ENCODE assay signal across 8 mouse cellular contexts in the genomic region with DNA sequence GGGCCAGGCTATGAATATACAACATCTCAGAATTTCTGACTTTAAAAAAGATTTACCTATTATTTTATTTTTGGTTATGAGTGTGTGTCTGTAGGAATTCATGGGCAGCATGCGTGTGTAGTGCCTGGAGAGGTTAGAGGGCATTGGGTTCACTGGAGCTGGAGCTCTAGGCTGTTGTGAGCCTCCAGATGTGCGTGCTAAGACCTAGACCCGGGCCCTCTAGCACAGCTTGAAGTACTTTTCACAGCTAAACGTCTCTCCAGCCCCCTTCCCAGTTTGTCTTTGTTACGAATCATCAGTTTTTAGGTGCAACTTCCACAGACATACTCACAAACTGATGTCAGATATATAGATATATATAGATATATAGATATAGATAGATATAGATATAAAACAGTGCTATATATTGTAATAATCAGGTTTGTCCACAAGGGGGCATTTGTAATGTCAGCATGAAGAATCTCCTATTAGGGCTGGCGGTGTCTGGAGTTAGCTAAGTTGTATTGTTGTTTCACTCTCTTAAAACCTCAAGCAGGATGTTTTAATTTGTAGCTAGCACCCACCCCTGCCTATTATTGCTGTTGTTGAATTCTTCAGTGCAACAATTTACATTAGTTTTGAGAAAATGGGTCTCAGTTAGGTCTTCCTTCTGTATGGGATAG. TPM values are rescaled to one million over a fixed set of nuclear protein-coding genes. Genes with fewer than 3 reads are reported as not detected.
A peak's percentile ranks its signal among the peaks of the same experiment; 100 is the strongest.
DNase-seq lines count a peak whose midpoint lies in the region; TF ChIP-seq lines count a peak whose summit lies in the region.
"Had no signal": no experiment of that assay in that cellular context is flagged by ENCODE, and none has a peak within 500 bp of the region (broad histone marks: within the 10 kb centered on the region; RNA-seq: fewer than 3 reads in every experiment).

No protein-coding gene starts in this region.

- H3K9ac ChIP-seq in liver, adult 2 months (ENCODE audit: low read depth, low read length), result no peak overlapping the region

- peak; percentile 41 for DNase-seq in liver, adult 2 months (ENCODE audit: extremely low read depth, low read depth, low spot score)
- DNase-seq in liver, result no peak
- peak; percentile 87 for DNase-seq in NIH3T3 (ENCODE audit: low read depth)
- peak; percentile 46 for DNase-seq in embryo, embryonic 11.5 days (ENCODE audit: low read depth, low spot score)
- DNase-seq in naive thymus-derived CD4-positive, alpha-beta T cell, adult 2 months (ENCODE audit: low read depth), result peak; percentile 55
- DNase-seq in spleen, postnatal 36 days (ENCODE audit: low spot score in 2 of 2), result no peak
- no peak for DNase-seq in frontal cortex, postnatal 14 days (ENCODE audit: low spot score in 2 of 2)

- no peak for TF ChIP-seq POLR2A in liver, adult 2 months (IDR thresholded peaks at IDR 0.05; ENCODE audit: extremely low read depth, insufficient read depth, low read length)

- H3K79me2 ChIP-seq in liver, adult 2 months (ENCODE audit: control insufficient read depth, insufficient read depth, low read length), result no peaks in the 10 kb centered on the region

- no peak overlapping the region for H3K27ac ChIP-seq in liver, adult 2 months (replicated peaks; ENCODE audit: insufficient read depth, low read depth, low read length)

- no peak for TF ChIP-seq CTCF in liver, adult 2 months (IDR thresholded peaks at IDR 0.05; ENCODE audit: low read depth, low read length)

- H3K4me1 ChIP-seq in liver, adult 2 months (ENCODE audit: control insufficient read depth, insufficient read depth, low read length), result no peaks in the 10 kb centered on the region

- H3K4me3 ChIP-seq in liver, adult 2 months (ENCODE audit: insufficient read depth, low read depth, low read length), result no peak overlapping the region
- H3K4me3 ChIP-seq: myocyte had no signal

- WGBS in liver, adult 2 months, result 62% methylated on average over 6 of the region's 6 CpGs

- no peaks in the 10 kb centered on the region for H3K36me3 ChIP-seq in liver, adult 2 months (ENCODE audit: control insufficient read depth, insufficient read depth, low read length)

- no peaks in the 10 kb centered on the region for H3K27me3 ChIP-seq in liver, adult 2 months (ENCODE audit: control insufficient read depth, insufficient read depth, low read length)

RNA-seq across cellular contexts. Expression of a gene that starts 15.7 kb away (rescaled TPM):
- total RNA-seq in liver, adult 2 months (2014; rRNA removed), result 0.09 and 0.40 TPM in 2 replicates
- polyA plus RNA-seq in liver, adult 2 months (2012; rRNA removed), result not detected in 2 replicates

RNA-seq across cellular contexts. Expression of a gene that starts 29.0 kb away (rescaled TPM):
- not detected in 2 replicates for total RNA-seq in liver, adult 2 months (2014; rRNA removed)
- polyA plus RNA-seq in liver, adult 2 months (2012; rRNA removed), result not detected in 2 replicates

RNA-seq across cellular contexts. Expression of a gene that starts 40.9 kb away (rescaled TPM):
- 19.1 and 21.7 TPM in 2 replicates for total RNA-seq in liver, adult 2 months (2014; rRNA removed)
- polyA plus RNA-seq in liver, adult 2 months (2012; rRNA removed), result 12.6 and 14.1 TPM in 2 replicates

Comparison
In these comparisons a context has a peak if more than half of its experiments do, and no peak if none do; other contexts are left out.
1. DNase-seq: peak in liver, adult 2 months (single experiment), NIH3T3 (single experiment), embryo, embryonic 11.5 days (single experiment) and naive thymus-derived CD4-positive, alpha-beta T cell, adult 2 months (single experiment); none in liver (single experiment), spleen, postnatal 36 days (0 of 2) and frontal cortex, postnatal 14 days (0 of 2).